Mouse (Mus musculus) heart, adult 9 months (tissue): ENCODE data around the gene Neu2.
A peak's percentile ranks its signal among the peaks of the same experiment; 100 is the strongest.
"Not testable (repeated sequence)": the region's sequence is repeated elsewhere in the genome, so short reads cannot be mapped to it uniquely, and the experiment has no call there.

ENCODE experiments used
- DNase-seq, 2 experiments: peaks; one replicate each; pipeline ENCODE4 v3.0.0; 2022; ENCODE audit warnings: low spot score in 2 of 2

Neu2 gene

GRCm38 (mm10) chr1:87509561-87510165 lies at the start of gene Neu2:
Neu2 (plus strand) TSS chr1:87509889.
- DNase-seq: no peak

GRCm38 (mm10) chr1:87467469-87467868 lies 42.2 kb upstream of the Neu2 start:
- no peak for DNase-seq

GRCm38 (mm10) chr1:87468321-87468720 lies 41.4 kb upstream of the Neu2 start:
- DNase-seq: no peak

- DNase-seq: not testable (repeated sequence)
Measured at GRCm38 (mm10) chr1:87469971-87470370, 39.7 kb upstream of the Neu2 start, which contains the start of gene Snorc. Snorc (plus strand) TSS chr1:87470271.

GRCm38 (mm10) chr1:87471914-87472313 lies 37.8 kb upstream of the Neu2 start:
- no peak for DNase-seq

- DNase-seq: peak; percentile 17 to 23
Measured at GRCm38 (mm10) chr1:87472576-87472975, 37.1 kb upstream of the Neu2 start.

GRCm38 (mm10) chr1:87475076-87475895 lies 34.4 kb upstream of the Neu2 start:
- no peak for DNase-seq

GRCm38 (mm10) chr1:87482546-87482945 lies 27.1 kb upstream of the Neu2 start:
- no peak for DNase-seq

GRCm38 (mm10) chr1:87486386-87486785 lies 23.3 kb upstream of the Neu2 start:
- DNase-seq: peak in 1 of 2 experiments; percentile 13

- DNase-seq: no peak
Measured at GRCm38 (mm10) chr1:87492285-87492684, 17.4 kb upstream of the Neu2 start.

GRCm38 (mm10) chr1:87493542-87493941 lies 16.1 kb upstream of the Neu2 start:
- no peak for DNase-seq

GRCm38 (mm10) chr1:87505524-87505923 lies 4.2 kb upstream of the Neu2 start:
- DNase-seq: no peak

GRCm38 (mm10) chr1:87507857-87508256 lies 1.8 kb upstream of the Neu2 start:
- no peak for DNase-seq

- no peak for DNase-seq
Measured at GRCm38 (mm10) chr1:87508591-87509560, 813 bp upstream of the Neu2 start.

- DNase-seq: no peak
Measured at GRCm38 (mm10) chr1:87510166-87510691, 540 bp downstream of the Neu2 start.

- DNase-seq: no peak
Measured at GRCm38 (mm10) chr1:87510845-87511244, 1.2 kb downstream of the Neu2 start.

- no peak for DNase-seq
Measured at GRCm38 (mm10) chr1:87520467-87520866, 10.8 kb downstream of the Neu2 start.

GRCm38 (mm10) chr1:87521523-87521922 lies 11.8 kb downstream of the Neu2 start:
- DNase-seq: no peak

- no peak for DNase-seq
Measured at GRCm38 (mm10) chr1:87525041-87525440, 15.4 kb downstream of the Neu2 start.

- DNase-seq: no peak
Measured at GRCm38 (mm10) chr1:87527191-87527590, 17.5 kb downstream of the Neu2 start.

GRCm38 (mm10) chr1:87532346-87532745 lies 22.7 kb downstream of the Neu2 start:
- DNase-seq: no peak

GRCm38 (mm10) chr1:87534118-87534517 lies 24.4 kb downstream of the Neu2 start:
- no peak for DNase-seq
